Mouse (Mus musculus): ENCODE results near the gene Lilra5. TPM values are rescaled to one million over a fixed set of nuclear protein-coding genes. Genes with fewer than 3 reads are reported as not detected.
"Not testable (repeated sequence)": the region's sequence is repeated elsewhere in the genome, so short reads cannot be mapped to it uniquely, and the experiment has no call there.

The Lilra5 gene
- polyA plus RNA-seq (2012; rRNA removed): 0.46 and 0.48 TPM in 2 replicates

GRCm38 (mm10) chr7:4237454-4237853 lies at the start of gene Lilra5:
TSS of gene Lilra5 (plus strand) at chr7:4237754.
- TF ChIP-seq CTCF (IDR thresholded peaks at IDR 0.05; ENCODE audit: control insufficient read depth, insufficient read depth, insufficient replicate concordance, low read depth, low read length): no peak
- no peak for TF ChIP-seq POLR2A (IDR thresholded peaks at IDR 0.05; ENCODE audit: control insufficient read depth, low read depth, low read length)
- H3K36me3 ChIP-seq (ENCODE audit: control insufficient read depth, insufficient read depth, low read length): no peaks in the 10 kb centered on the region
- no peaks in the 10 kb centered on the region for H3K27me3 ChIP-seq (ENCODE audit: control insufficient read depth, insufficient read depth, low read length)
- no peak within 1 kb of the TSS for H3K27ac ChIP-seq (ENCODE audit: control insufficient read depth, insufficient read depth, low read depth, low read length)
- no peaks in the 10 kb centered on the region; the same call in 1 of the 2 replicates for H3K4me1 ChIP-seq (ENCODE audit: control insufficient read depth, insufficient read depth, low read length)
- peak within 1 kb of the TSS; percentile 14 for H3K4me3 ChIP-seq (ENCODE audit: control insufficient read depth, low read depth, low read length)

- TF ChIP-seq CTCF (IDR thresholded peaks at IDR 0.05; ENCODE audit: control insufficient read depth, insufficient read depth, insufficient replicate concordance, low read depth, low read length) (no peak), POLR2A (IDR thresholded peaks at IDR 0.05; ENCODE audit: control insufficient read depth, low read depth, low read length) (no peak)
- Histone ChIP-seq H3K4me3 (ENCODE audit: control insufficient read depth, low read depth, low read length) (no peak overlapping the region), H3K27ac (ENCODE audit: control insufficient read depth, insufficient read depth, low read depth, low read length) (no peak overlapping the region), H3K27me3 (ENCODE audit: control insufficient read depth, insufficient read depth, low read length) (no peaks in the 10 kb centered on the region), H3K4me1 (ENCODE audit: control insufficient read depth, insufficient read depth, low read length) (no peaks in the 10 kb centered on the region), H3K36me3 (ENCODE audit: control insufficient read depth, insufficient read depth, low read length) (no peaks in the 10 kb centered on the region)
Observed at GRCm38 (mm10) chr7:4207126-4207525, 30.4 kb upstream of the Lilra5 start.

- no peaks in the 10 kb centered on the region for H3K27me3 ChIP-seq (ENCODE audit: control insufficient read depth, insufficient read depth, low read length)
- TF ChIP-seq POLR2A (IDR thresholded peaks at IDR 0.05; ENCODE audit: control insufficient read depth, low read depth, low read length) (no peak), CTCF (IDR thresholded peaks at IDR 0.05; ENCODE audit: control insufficient read depth, insufficient read depth, insufficient replicate concordance, low read depth, low read length) (no peak)
- no peaks in the 10 kb centered on the region for H3K36me3 ChIP-seq (ENCODE audit: control insufficient read depth, insufficient read depth, low read length)
- H3K4me1 ChIP-seq (ENCODE audit: control insufficient read depth, insufficient read depth, low read length): no peaks in the 10 kb centered on the region
- H3K4me3 ChIP-seq (ENCODE audit: control insufficient read depth, low read depth, low read length): no peak overlapping the region
- H3K27ac ChIP-seq (ENCODE audit: control insufficient read depth, insufficient read depth, low read depth, low read length): no peak overlapping the region
Observed at GRCm38 (mm10) chr7:4208626-4209025, 28.9 kb upstream of the Lilra5 start.

DNA sequence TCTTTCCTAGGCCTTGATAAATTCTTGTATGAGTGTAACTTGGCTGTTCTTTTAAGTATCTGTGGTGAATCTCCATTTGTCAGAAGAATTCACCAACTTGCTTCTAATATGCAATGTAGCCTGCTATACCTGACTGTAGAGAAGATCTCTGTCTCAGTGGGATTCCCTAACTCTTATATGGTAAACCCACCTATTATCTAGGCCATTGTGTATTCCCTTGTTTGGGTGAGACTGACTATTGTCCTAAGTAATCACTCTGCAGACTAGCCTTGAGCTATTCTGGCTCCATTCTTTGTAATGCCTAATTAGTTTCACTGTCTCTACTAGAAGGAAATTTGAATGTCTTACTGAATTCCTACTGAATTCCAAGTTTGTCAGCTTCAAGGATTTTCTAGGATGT lies 24.1 kb upstream of the Lilra5 start:
- H3K36me3 ChIP-seq (ENCODE audit: control insufficient read depth, insufficient read depth, low read length); H3K27ac ChIP-seq (ENCODE audit: control insufficient read depth, insufficient read depth, low read depth, low read length); H3K4me1 ChIP-seq (ENCODE audit: control insufficient read depth, insufficient read depth, low read length); H3K27me3 ChIP-seq (ENCODE audit: control insufficient read depth, insufficient read depth, low read length); H3K4me3 ChIP-seq (ENCODE audit: control insufficient read depth, low read depth, low read length): not testable (repeated sequence)

DNA sequence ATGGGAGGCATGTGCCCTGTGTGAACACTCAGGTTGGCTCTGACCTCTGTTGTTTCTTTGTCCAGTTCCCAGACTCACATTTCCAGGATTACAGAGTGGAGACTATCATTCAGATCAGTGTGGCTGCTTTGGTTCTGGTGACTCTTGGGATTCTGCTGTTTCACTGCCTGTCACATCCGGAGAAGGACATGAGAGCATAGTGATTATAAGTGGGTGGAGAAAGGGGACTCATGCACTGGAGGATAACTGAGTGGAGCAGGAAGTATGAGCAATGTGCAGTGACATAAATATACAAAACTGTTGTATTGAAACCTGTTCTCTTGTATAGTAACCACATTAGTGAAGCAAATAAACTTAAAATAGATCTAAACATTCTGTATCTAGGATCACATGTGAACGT lies 22.2 kb upstream of the Lilra5 start:
- Histone ChIP-seq H3K36me3 (ENCODE audit: control insufficient read depth, insufficient read depth, low read length) (no peaks in the 10 kb centered on the region), H3K4me1 (ENCODE audit: control insufficient read depth, insufficient read depth, low read length) (no peaks in the 10 kb centered on the region), H3K27ac (ENCODE audit: control insufficient read depth, insufficient read depth, low read depth, low read length) (no peak overlapping the region), H3K27me3 (ENCODE audit: control insufficient read depth, insufficient read depth, low read length) (no peaks in the 10 kb centered on the region), H3K4me3 (ENCODE audit: control insufficient read depth, low read depth, low read length) (no peak overlapping the region)
- TF ChIP-seq POLR2A (IDR thresholded peaks at IDR 0.05; ENCODE audit: control insufficient read depth, low read depth, low read length): no peak
- TF ChIP-seq CTCF (IDR thresholded peaks at IDR 0.05; ENCODE audit: control insufficient read depth, insufficient read depth, insufficient replicate concordance, low read depth, low read length): no peak

- TF ChIP-seq CTCF (IDR thresholded peaks at IDR 0.05; ENCODE audit: control insufficient read depth, insufficient read depth, insufficient replicate concordance, low read depth, low read length) (no peak), POLR2A (IDR thresholded peaks at IDR 0.05; ENCODE audit: control insufficient read depth, low read depth, low read length) (no peak)
- no peak overlapping the region for H3K4me3 ChIP-seq (ENCODE audit: control insufficient read depth, low read depth, low read length)
- no peaks in the 10 kb centered on the region for H3K27me3 ChIP-seq (ENCODE audit: control insufficient read depth, insufficient read depth, low read length)
- no peaks in the 10 kb centered on the region for H3K4me1 ChIP-seq (ENCODE audit: control insufficient read depth, insufficient read depth, low read length)
- no peak overlapping the region for H3K27ac ChIP-seq (ENCODE audit: control insufficient read depth, insufficient read depth, low read depth, low read length)
- no peaks in the 10 kb centered on the region for H3K36me3 ChIP-seq (ENCODE audit: control insufficient read depth, insufficient read depth, low read length)
Observed at GRCm38 (mm10) chr7:4215805-4216204, 21.7 kb upstream of the Lilra5 start.

DNA sequence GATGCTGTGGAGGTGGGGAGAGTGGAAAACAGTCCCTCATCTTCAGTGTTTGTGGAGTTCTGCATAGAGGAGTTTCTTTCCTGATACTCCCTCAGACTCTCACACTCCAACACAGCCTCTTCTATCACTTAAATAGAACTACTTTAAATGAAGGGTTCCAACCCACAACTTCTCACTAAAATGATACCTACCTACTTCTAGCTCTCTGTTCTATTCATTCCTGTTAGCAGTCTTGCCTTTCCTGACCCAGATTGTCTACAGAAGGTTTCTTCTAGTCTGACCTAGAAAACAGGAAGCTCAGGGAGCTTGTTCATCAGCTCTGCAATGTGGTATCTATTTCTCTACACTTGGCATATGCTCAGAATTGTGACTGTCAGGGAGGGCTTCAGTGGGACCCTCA lies 2.0 kb upstream of the Lilra5 start:
- no peak overlapping the region for H3K27ac ChIP-seq (ENCODE audit: control insufficient read depth, insufficient read depth, low read depth, low read length)
- no peak for TF ChIP-seq CTCF (IDR thresholded peaks at IDR 0.05; ENCODE audit: control insufficient read depth, insufficient read depth, insufficient replicate concordance, low read depth, low read length)
- TF ChIP-seq POLR2A (IDR thresholded peaks at IDR 0.05; ENCODE audit: control insufficient read depth, low read depth, low read length): no peak
- H3K27me3 ChIP-seq (ENCODE audit: control insufficient read depth, insufficient read depth, low read length): no peaks in the 10 kb centered on the region
- no peak overlapping the region for H3K4me3 ChIP-seq (ENCODE audit: control insufficient read depth, low read depth, low read length)
- H3K36me3 ChIP-seq (ENCODE audit: control insufficient read depth, insufficient read depth, low read length): no peaks in the 10 kb centered on the region
- no peaks in the 10 kb centered on the region; the same call in 1 of the 2 replicates for H3K4me1 ChIP-seq (ENCODE audit: control insufficient read depth, insufficient read depth, low read length)

DNA sequence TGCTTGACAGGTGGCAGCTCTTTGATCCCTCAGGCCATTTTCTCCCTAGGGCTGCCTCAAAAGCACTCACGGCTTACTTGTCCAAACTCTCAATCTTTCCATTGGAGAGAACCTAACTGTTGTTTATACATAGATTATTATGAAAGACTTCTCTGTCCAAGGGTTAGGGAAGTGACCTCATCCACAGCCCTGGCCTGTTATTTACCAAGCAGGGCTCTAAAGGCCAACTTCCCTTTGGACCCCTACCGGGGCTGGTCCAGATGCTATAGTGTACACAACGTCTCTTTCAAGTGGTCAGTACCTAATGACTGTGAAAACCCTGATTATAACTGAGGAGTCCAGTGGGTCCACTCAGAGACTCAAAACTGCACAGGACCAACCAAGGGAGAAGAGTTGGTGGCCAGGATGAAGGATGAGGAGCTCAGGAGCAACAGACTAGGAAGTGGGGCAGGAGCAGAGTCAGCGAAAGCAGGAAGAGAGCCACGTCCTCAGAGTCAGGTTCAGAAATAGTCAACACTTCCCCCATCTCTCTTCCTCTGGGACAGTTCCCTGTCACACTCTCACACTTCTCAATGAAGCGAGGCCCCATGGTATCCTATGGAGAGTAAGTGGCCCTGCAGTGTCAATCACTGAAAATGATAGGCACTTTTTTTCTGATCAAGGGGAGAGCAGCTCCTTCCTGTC lies 1.6 kb downstream of the Lilra5 start:
- Histone ChIP-seq H3K4me1 (ENCODE audit: control insufficient read depth, insufficient read depth, low read length) (no peaks in the 10 kb centered on the region; the same call in 1 of the 2 replicates), H3K36me3 (ENCODE audit: control insufficient read depth, insufficient read depth, low read length) (no peaks in the 10 kb centered on the region), H3K27me3 (ENCODE audit: control insufficient read depth, insufficient read depth, low read length) (no peaks in the 10 kb centered on the region), H3K4me3 (ENCODE audit: control insufficient read depth, low read depth, low read length) (no peak overlapping the region), H3K27ac (ENCODE audit: control insufficient read depth, insufficient read depth, low read depth, low read length) (no peak overlapping the region)
- TF ChIP-seq POLR2A (IDR thresholded peaks at IDR 0.05; ENCODE audit: control insufficient read depth, low read depth, low read length) (no peak), CTCF (IDR thresholded peaks at IDR 0.05; ENCODE audit: control insufficient read depth, insufficient read depth, insufficient replicate concordance, low read depth, low read length) (no peak)

- not testable (repeated sequence) for H3K4me3 ChIP-seq (ENCODE audit: control insufficient read depth, low read depth, low read length); H3K27ac ChIP-seq (ENCODE audit: control insufficient read depth, insufficient read depth, low read depth, low read length); H3K36me3 ChIP-seq (ENCODE audit: control insufficient read depth, insufficient read depth, low read length); H3K4me1 ChIP-seq (ENCODE audit: control insufficient read depth, insufficient read depth, low read length); H3K27me3 ChIP-seq (ENCODE audit: control insufficient read depth, insufficient read depth, low read length)
Observed at GRCm38 (mm10) chr7:4251211-4251610, 13.7 kb downstream of the Lilra5 start.

GRCm38 (mm10) chr7:4256060-4256459 lies 18.5 kb downstream of the Lilra5 start:
- H3K36me3 ChIP-seq (ENCODE audit: control insufficient read depth, insufficient read depth, low read length); H3K4me1 ChIP-seq (ENCODE audit: control insufficient read depth, insufficient read depth, low read length); H3K27me3 ChIP-seq (ENCODE audit: control insufficient read depth, insufficient read depth, low read length); H3K27ac ChIP-seq (ENCODE audit: control insufficient read depth, insufficient read depth, low read depth, low read length); H3K4me3 ChIP-seq (ENCODE audit: control insufficient read depth, low read depth, low read length): not testable (repeated sequence)

DNA sequence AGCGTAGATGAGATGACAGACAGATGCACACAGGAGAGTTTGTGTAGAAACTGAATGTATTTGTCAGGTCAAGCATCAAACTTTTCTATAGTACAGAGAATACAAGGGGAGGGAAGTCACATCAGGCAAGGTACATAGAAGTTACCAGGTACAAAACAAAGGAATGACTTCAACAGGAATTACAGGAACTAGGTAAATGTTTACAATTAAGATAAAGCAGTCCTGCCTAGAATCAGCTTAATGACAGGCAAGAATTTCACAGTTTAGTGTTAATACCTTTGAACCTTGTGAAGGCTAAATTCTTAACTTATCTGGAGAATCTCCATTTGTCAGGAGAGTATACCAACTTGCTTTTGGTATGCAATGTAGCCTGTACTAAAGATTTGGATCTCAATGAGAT lies 23.0 kb downstream of the Lilra5 start:
- H3K4me3 ChIP-seq (ENCODE audit: control insufficient read depth, low read depth, low read length); H3K36me3 ChIP-seq (ENCODE audit: control insufficient read depth, insufficient read depth, low read length); H3K27me3 ChIP-seq (ENCODE audit: control insufficient read depth, insufficient read depth, low read length); H3K27ac ChIP-seq (ENCODE audit: control insufficient read depth, insufficient read depth, low read depth, low read length); H3K4me1 ChIP-seq (ENCODE audit: control insufficient read depth, insufficient read depth, low read length): not testable (repeated sequence)

Measured in testis, adult 2 months (tissue).